In genomic region chr7:97108119-97108518, GRCm38 (mm10) we compare ENCODE assay signal across 22 mouse cellular contexts. TPM values are rescaled to one million over a fixed set of nuclear protein-coding genes. Genes with fewer than 3 reads are reported as not detected.
DNase-seq lines count a peak whose midpoint lies in the region; ATAC-seq and TF ChIP-seq lines count a peak whose summit lies in the region.
"Had no signal": no experiment of that assay in that cellular context is flagged by ENCODE, and none has a peak within 500 bp of the region (broad histone marks: within the 10 kb centered on the region; RNA-seq: fewer than 3 reads in every experiment).

No protein-coding gene starts in this region.

- peak overlapping the region in 1 of 3 experiments; percentile 24 for H3K4me3 ChIP-seq in CH12.LX (replicated peaks in 1 of 3; ENCODE audit: low read depth in 2 of 3, low read length in 2 of 3, poor library complexity in 1 of 3)
- H3K4me3 ChIP-seq in kidney, embryonic 15.5 days (replicated peaks) = no peak overlapping the region
- H3K4me3 ChIP-seq: embryonic facial prominence, embryonic 10.5 days; embryonic facial prominence, embryonic 12.5 days; forebrain, embryonic 13.5 days; forebrain, embryonic 15.5 days had no signal

- no peak for TF ChIP-seq RAD21 in CH12.LX (IDR thresholded peaks at IDR 0.05; ENCODE audit: low read depth, low read length)

- H3K9ac ChIP-seq in CH12.LX (ENCODE audit: insufficient read depth, low read depth) = no peak overlapping the region
- no peak overlapping the region for H3K9ac ChIP-seq in kidney, embryonic 15.5 days
- H3K9ac ChIP-seq: embryonic facial prominence, embryonic 12.5 days; forebrain, embryonic 13.5 days; forebrain, embryonic 15.5 days had no signal

- WGBS in kidney, embryonic 15.5 days = 89% methylated on average over 3 of the region's 3 CpGs

- in situ Hi-C loops in CH12.LX (cut with MboI; ENCODE audit: low pct_ligation_motif_present, low pct_unique_long_range_greater_than_20kb, low sequenced_read_pairs) = no loop called here

- dilution Hi-C loops in CH12.LX (cut with MboI; ENCODE audit: extremely low pct_ligation_motif_present, extremely low pct_unique_long_range_greater_than_20kb, low sequenced_read_pairs) = no loop called here

- TF ChIP-seq EP300 in CH12.LX (IDR thresholded peaks at IDR 0.05; ENCODE audit: low read length) = 0 out of 2 replicates have a peak, but pooled peaks have one; percentile 14

- no peaks in the 10 kb centered on the region for H3K79me2 ChIP-seq in CH12.LX (replicated peaks; ENCODE audit: control insufficient read depth, extremely low read depth, insufficient read depth, poor library complexity, severe bottlenecking)

- H3K4me2 ChIP-seq in CH12.LX (ENCODE audit: insufficient read depth, low read depth, poor library complexity, severe bottlenecking) = peak overlapping the region; percentile 1; the same call in 1 of the 2 replicates
- H3K4me2 ChIP-seq in kidney, embryonic 15.5 days = no peak overlapping the region
- H3K4me2 ChIP-seq: embryonic facial prominence, embryonic 12.5 days; forebrain, embryonic 13.5 days; forebrain, embryonic 15.5 days had no signal

- no peaks in the 10 kb centered on the region for H3K36me3 ChIP-seq in CH12.LX (replicated peaks in 1 of 2; ENCODE audit: control insufficient read depth in 1 of 2, insufficient read depth in 1 of 2, low read length in 1 of 2)
- H3K36me3 ChIP-seq in kidney, embryonic 15.5 days = no peaks in the 10 kb centered on the region
- H3K36me3 ChIP-seq: embryonic facial prominence, embryonic 10.5 days; embryonic facial prominence, embryonic 12.5 days; forebrain, embryonic 15.5 days had no signal

- H3K4me1 ChIP-seq in CH12.LX (ENCODE audit: control insufficient read depth in 1 of 2, insufficient read depth in 2 of 2) = peaks cover 0 to 5% of the 10 kb centered on the region in 2 experiments; a peak in 1 of 4 replicates
- H3K4me1 ChIP-seq in kidney, embryonic 15.5 days = no peaks in the 10 kb centered on the region
- H3K4me1 ChIP-seq: embryonic facial prominence, embryonic 10.5 days; embryonic facial prominence, embryonic 12.5 days; forebrain, embryonic 13.5 days; forebrain, embryonic 15.5 days had no signal

- 0 out of 2 replicates have a peak, but pooled peaks have one; percentile 36 for ATAC-seq in common myeloid progenitor, adult 5-6 weeks (replicated peaks; ENCODE audit: low read depth, poor library complexity, severe bottlenecking)
- ATAC-seq in megakaryocyte, adult 5-6 weeks (ENCODE audit: poor library complexity, severe bottlenecking) = peak; percentile 81
- 0 out of 2 replicates have a peak, but pooled peaks have one; percentile 35 for ATAC-seq in monocyte, adult 5-6 weeks (replicated peaks; ENCODE audit: insufficient number of reproducible peaks, low FRiP score, low TSS enrichment, poor library complexity, severe bottlenecking)
- ATAC-seq in kidney, embryonic 15.5 days (replicated peaks; ENCODE audit: low FRiP score) = no peak
- ATAC-seq: CD4-positive, CD25-positive, alpha-beta regulatory T cell, adult 4 months; forebrain, embryonic 13.5 days; forebrain, embryonic 15.5 days had no signal

- DNase-seq in CH12.LX (ENCODE audit: extremely low read depth) = no peak
- DNase-seq in cerebellum, adult 11-12 months = no peak
- DNase-seq in gastrocnemius, adult 8-10 months (ENCODE audit: low spot score in 2 of 2) = no peak
- DNase-seq in cerebellum, adult 9-11 months = no peak
- DNase-seq: adrenal gland, adult 8-10 months; adrenal gland, postnatal 14 days; adrenal gland, postnatal 36 days; B cell, adult 2 months; cerebellum, adult 11 months; cerebellum, adult 2 months; cerebellum, adult 9-10 months; cerebellum, postnatal 14 days; cerebellum, postnatal 36 days had no signal

- H3K27me3 ChIP-seq in CH12.LX (replicated peaks) = no peaks in the 10 kb centered on the region
- no peaks in the 10 kb centered on the region for H3K27me3 ChIP-seq in kidney, embryonic 15.5 days
- H3K27me3 ChIP-seq: embryonic facial prominence, embryonic 12.5 days; forebrain, embryonic 13.5 days; forebrain, embryonic 15.5 days had no signal

- H3K27ac ChIP-seq in CH12.LX (ENCODE audit: insufficient read depth, low read depth) = no peak overlapping the region
- H3K27ac ChIP-seq in kidney, embryonic 15.5 days = no peak overlapping the region
- H3K27ac ChIP-seq: embryonic facial prominence, embryonic 10.5 days; embryonic facial prominence, embryonic 12.5 days; forebrain, embryonic 13.5 days; forebrain, embryonic 15.5 days had no signal

- no peak for TF ChIP-seq CTCF in CH12.LX (conservative IDR thresholded peaks at IDR 0.05 in 1 of 2, IDR thresholded peaks at IDR 0.05 in 1 of 2; ENCODE audit: low read depth in 2 of 2, low read length in 2 of 2)

- H3K9me3 ChIP-seq in CH12.LX (replicated peaks; ENCODE audit: low read length) = no peaks in the 10 kb centered on the region
- no peaks in the 10 kb centered on the region for H3K9me3 ChIP-seq in kidney, embryonic 15.5 days (replicated peaks)
- H3K9me3 ChIP-seq: embryonic facial prominence, embryonic 10.5 days; embryonic facial prominence, embryonic 12.5 days; forebrain, embryonic 13.5 days; forebrain, embryonic 15.5 days had no signal

- no peak for TF ChIP-seq POLR2A in CH12.LX (IDR thresholded peaks at IDR 0.05; ENCODE audit: low read depth, low read length)

TF ChIP-seq in CH12.LX, 34 proteins besides CTCF, POLR2A, EP300 and RAD21:
- TF ChIP-seq UBTF (IDR thresholded peaks at IDR 0.05; ENCODE audit: low read depth, low read length) = no peak
- TF ChIP-seq IRF4 (IDR thresholded peaks at IDR 0.05; ENCODE audit: low read depth, low read length) = no peak
- no peak for TF ChIP-seq E2F4 (IDR thresholded peaks at IDR 0.05; ENCODE audit: insufficient replicate concordance, low read depth, low read length)
- TF ChIP-seq SIN3A (IDR thresholded peaks at IDR 0.05; ENCODE audit: low read length) = no peak
- TF ChIP-seq TCF12 (IDR thresholded peaks at IDR 0.05; ENCODE audit: low read depth, low read length) = no peak
- TF ChIP-seq CHD2 (IDR thresholded peaks at IDR 0.05; ENCODE audit: low read length) = no peak
- no peak for TF ChIP-seq SMC3 (IDR thresholded peaks at IDR 0.05; ENCODE audit: low read depth, low read length)
- no peak for TF ChIP-seq MAX (IDR thresholded peaks at IDR 0.05; ENCODE audit: low read length)
- TF ChIP-seq PAX5 (IDR thresholded peaks at IDR 0.05; ENCODE audit: low read length) = no peak
TF ChIP-seq in CH12.LX: peak in this region for 0.

RNA-seq across cellular contexts. Expression of gene Gab2, which starts 26.7 kb away (rescaled TPM):
- total RNA-seq in CH12.LX (2012; rRNA removed) (0.13 and 0.30 TPM in 2 replicates), CH12.LX (2014; rRNA removed) (0.12 TPM in 2 replicates)
- 0.41 and 0.50 TPM in 2 replicates for polyA plus RNA-seq in CH12.LX (2012; ENCODE audit: insufficient read length, low read depth)
- 12.6 and 16.8 TPM in 2 replicates for total RNA-seq in common myeloid progenitor, adult 5-6 weeks (2017)
- 21.6 and 27.8 TPM in 2 replicates for total RNA-seq in megakaryocyte, adult 5-6 weeks (2015)
- 22.6 and 23.0 TPM in 2 replicates for total RNA-seq in megakaryocyte, adult 5-6 weeks (2017)
- total RNA-seq in monocyte, adult 5-6 weeks (2017) = 41.6 to 52.5 TPM (median 41.9 TPM) in 3 replicates
- 13.1 and 14.5 TPM in 2 replicates for polyA plus RNA-seq in kidney, embryonic 15.5 days (2015; fragmentation: Nextera tagmentation; extraction: Ambion mirVana)
- total RNA-seq in gastrocnemius, adult 8-10 months (2022) = 1 to 10 TPM; 3.6 to 7.0 (median 5.3) TPM
- polyA plus RNA-seq: CD4-positive, CD25-positive, alpha-beta regulatory T cell, adult 4 months had no signal
